Mouse (Mus musculus) heart, embryonic 14.5 days (tissue): ENCODE measurements around the gene Rprd1b. TPM values are rescaled to one million over a fixed set of nuclear protein-coding genes. Genes with fewer than 3 reads are reported as not detected.
A peak's percentile ranks its signal among the peaks of the same experiment; 100 is the strongest.

Experiments
- ATAC-seq: fragments of 200-750 bp; cut with Nextera tagmentation; 2 replicates; pipeline ENCODE4 v1.8.0; 2017; ENCODE audit warnings: low read depth, moderate TSS enrichment; ENCODE audit not compliant: insufficient number of reproducible peaks, insufficient read depth, low FRiP score
- H3K27ac ChIP-seq, 2 experiments: fragments of 200-500 bp in 1 of 2; fragments of 300-500 bp in 1 of 2; sonication (generic) in 1 of 2; replicated peaks in 1 of 2; 2 replicates each; pipeline ENCODE4 v1.5.1; 2012 to 2014; ENCODE audit warnings: low read depth in 2 of 2, low read length in 2 of 2, control low read depth in 1 of 2, mild to moderate bottlenecking in 1 of 2, mixed read lengths in 1 of 2; ENCODE audit not compliant: control insufficient read depth in 1 of 2, insufficient read depth in 1 of 2
- H3K27me3 ChIP-seq: fragments of 300-500 bp; sonication (generic); 2 replicates; pipeline ENCODE4 v1.6.1; 2014; ENCODE audit warnings: mild to moderate bottlenecking, low read length, control low read depth; ENCODE audit not compliant: control insufficient read depth, insufficient read depth
- H3K36me3 ChIP-seq: fragments of 300-500 bp; sonication (generic); 2 replicates; pipeline ENCODE4 v1.6.1; 2014; ENCODE audit warnings: mild to moderate bottlenecking, control low read depth, low read length, mixed read lengths; ENCODE audit not compliant: control insufficient read depth, insufficient read depth
- H3K4me1 ChIP-seq, 2 experiments: fragments of 200-500 bp in 1 of 2; fragments of 300-500 bp in 1 of 2; sonication (generic) in 1 of 2; 2 replicates each; pipeline ENCODE4 v1.6.1; 2012 to 2014; ENCODE audit warnings: low read length in 2 of 2, control low read depth in 1 of 2, mixed read lengths in 1 of 2; ENCODE audit not compliant: control insufficient read depth in 2 of 2, insufficient read depth in 2 of 2
- H3K4me2 ChIP-seq: fragments of 300-500 bp; sonication (generic); 2 replicates; pipeline ENCODE4 v1.6.1; 2014; ENCODE audit warnings: mild to moderate bottlenecking, low read length
- H3K4me3 ChIP-seq, 2 experiments: fragments of 200-500 bp in 1 of 2; fragments of 300-500 bp in 1 of 2; sonication (generic) in 1 of 2; 2 replicates each; pipeline ENCODE4 v1.5.1; 2012 to 2014; ENCODE audit warnings: low read length in 2 of 2, mild to moderate bottlenecking in 2 of 2, control low read depth in 1 of 2, low read depth in 1 of 2, moderate library complexity in 1 of 2; ENCODE audit not compliant: control insufficient read depth in 1 of 2, insufficient read depth in 1 of 2
- H3K9ac ChIP-seq: fragments of 300-500 bp; sonication (generic); 2 replicates; pipeline ENCODE4 v1.6.1; 2014; ENCODE audit warnings: mild to moderate bottlenecking, low read length
- H3K9me3 ChIP-seq: fragments of 300-500 bp; sonication (generic); 2 replicates; pipeline ENCODE4 v1.6.1; 2016; ENCODE audit warnings: low read length, control low read depth; ENCODE audit not compliant: control insufficient read depth
- WGBS: fragments of 180-500 bp; shearing (Covaris S2); extraction: QIAGEN DNeasy Blood & Tissue Kit; methylation state at CpG from one replicate; pipeline ENCODE4 v1.1.7; 2014; 5-methylcytosine and 5-hydroxymethylcytosine counted together
- polyA plus RNA-seq: library from polyadenylated mRNA; unstranded; fragments of >200 nt; fragmentation: Nextera tagmentation; extraction: Ambion mirVana; gene quantifications from 2 replicates; pipeline ENCODE4 v1.2.1, GENCODE M21; 2014

The Rprd1b gene
- polyA plus RNA-seq, 1 experiment from 2014 or later, result 28.4 TPM

DNA sequence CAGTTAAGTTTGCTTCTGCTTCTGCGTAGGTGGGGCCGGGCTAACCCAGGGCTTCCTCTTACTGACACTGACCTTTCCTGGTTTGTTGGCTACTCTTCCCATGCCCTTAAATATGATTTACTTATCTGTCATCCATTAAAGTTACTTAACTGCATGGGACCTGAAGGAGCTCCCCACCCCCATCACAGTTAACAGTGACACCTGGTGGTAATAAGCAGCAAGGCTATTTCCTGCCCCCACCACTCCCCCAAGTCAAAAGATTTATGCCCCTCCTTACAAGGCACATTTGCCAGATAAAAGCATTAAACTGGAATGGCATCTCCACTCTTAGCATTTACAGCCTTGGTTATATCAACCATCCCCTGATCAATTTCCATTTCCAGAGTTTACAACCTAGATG, 38.4 kb upstream of the Rprd1b start:
- H3K4me2 ChIP-seq, result no peak overlapping the region
- 93% methylated on average over 2 of the region's 2 CpGs for WGBS

DNA sequence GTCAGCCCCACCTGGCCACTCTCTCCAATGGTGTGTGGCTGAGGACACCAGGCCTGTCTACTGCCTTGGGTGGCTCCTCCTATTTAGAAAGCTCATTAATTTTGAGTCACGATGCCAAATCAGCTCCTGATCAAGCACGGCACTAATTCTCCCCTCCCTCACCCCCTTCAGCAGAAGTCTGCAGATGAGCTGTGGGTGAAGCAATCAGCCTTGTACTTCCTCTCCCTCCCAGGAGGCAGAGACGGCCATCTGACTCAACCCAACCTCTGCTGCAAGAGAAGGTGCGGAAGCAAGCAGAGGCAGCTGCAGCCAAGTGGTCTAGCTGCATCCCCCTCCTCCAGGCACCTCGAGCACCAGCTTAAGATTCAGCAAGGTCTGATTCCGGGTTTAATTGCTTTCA, 37.3 kb upstream of the Rprd1b start:
- Histone ChIP-seq H3K9me3 (no peaks in the 10 kb centered on the region), H3K4me1 (peaks cover 3 to 14% of the 10 kb centered on the region in 2 experiments; a peak in 3 of 4 replicates), H3K27ac (no peak overlapping the region), H3K27me3 (no peaks in the 10 kb centered on the region), H3K36me3 (peaks cover 52% of the 10 kb centered on the region), H3K4me2 (no peak overlapping the region), H3K4me3 (no peak overlapping the region), H3K9ac (no peak overlapping the region)
- 76% methylated on average over 6 of the region's 6 CpGs for WGBS
- no peak for ATAC-seq

More for the DNA sequence above, 38.4 kb upstream of the Rprd1b start:
- Histone ChIP-seq H3K9me3 (no peaks in the 10 kb centered on the region), H3K4me1 (peaks cover 14 to 24% of the 10 kb centered on the region in 2 experiments), H3K27me3 (no peaks in the 10 kb centered on the region), H3K27ac (no peak overlapping the region), H3K36me3 (peaks cover 42% of the 10 kb centered on the region), H3K9ac (no peak overlapping the region), H3K4me3 (no peak overlapping the region)
- no peak for ATAC-seq

DNA sequence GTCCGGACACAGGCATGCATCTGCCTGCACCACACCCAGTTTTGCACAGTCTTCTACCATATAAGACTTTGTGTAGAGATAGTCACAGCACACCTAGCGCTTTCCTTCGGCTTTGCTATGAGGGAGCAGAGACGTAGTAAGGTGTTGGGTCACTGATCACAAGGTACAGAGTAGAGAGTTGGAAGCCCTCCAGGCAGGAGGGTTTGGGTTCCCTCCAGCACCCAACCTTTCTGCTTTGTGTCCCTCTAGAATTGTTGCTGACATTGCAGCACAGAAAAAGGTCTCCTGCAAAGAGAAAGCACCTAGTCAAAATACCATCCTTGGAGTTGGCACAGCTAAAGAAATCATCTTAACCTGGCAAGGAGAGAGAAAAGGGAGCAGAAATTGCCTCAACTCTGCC, 35.8 kb upstream of the Rprd1b start:
- H3K4me3 ChIP-seq, result no peak overlapping the region
- peaks cover 2 to 14% of the 10 kb centered on the region in 2 experiments; a peak in 3 of 4 replicates for H3K4me1 ChIP-seq
- H3K9me3 ChIP-seq, result no peaks in the 10 kb centered on the region
- H3K4me2 ChIP-seq, result no peak overlapping the region
- H3K36me3 ChIP-seq, result peaks cover 67% of the 10 kb centered on the region
- no peaks in the 10 kb centered on the region for H3K27me3 ChIP-seq
- 93% methylated on average over 4 of the region's 4 CpGs for WGBS
- no peak overlapping the region for H3K27ac ChIP-seq
- no peak overlapping the region for H3K9ac ChIP-seq
- no peak for ATAC-seq

DNA sequence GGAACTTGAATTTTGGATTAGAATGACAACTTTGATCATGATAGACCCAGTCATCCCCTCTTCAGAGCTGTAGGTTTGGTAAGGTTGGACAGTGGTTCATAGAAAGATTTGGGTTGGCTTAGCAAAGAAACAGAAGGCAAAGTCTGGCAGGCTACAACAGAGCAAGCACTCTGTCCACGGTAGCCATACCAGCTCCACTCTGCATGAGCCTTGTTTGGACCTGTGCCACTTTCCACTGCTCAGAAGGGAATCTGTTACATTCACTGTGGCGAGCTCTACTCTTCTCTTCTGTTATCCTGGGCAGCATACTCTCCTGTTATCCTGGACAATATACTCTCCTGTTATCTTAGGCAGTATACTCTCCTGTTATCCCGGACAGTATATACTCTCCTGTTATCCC, 29.5 kb upstream of the Rprd1b start:
- WGBS, result 29% methylated on average over 3 of the region's 3 CpGs
- no peak overlapping the region for H3K27ac ChIP-seq
- H3K27me3 ChIP-seq, result no peaks in the 10 kb centered on the region
- no peaks in the 10 kb centered on the region for H3K9me3 ChIP-seq
- no peak for ATAC-seq
- no peak overlapping the region for H3K4me2 ChIP-seq
- H3K36me3 ChIP-seq, result peaks cover 42% of the 10 kb centered on the region
- H3K4me3 ChIP-seq, result no peak overlapping the region
- H3K9ac ChIP-seq, result no peak overlapping the region
- H3K4me1 ChIP-seq, result no peaks in the 10 kb centered on the region

DNA sequence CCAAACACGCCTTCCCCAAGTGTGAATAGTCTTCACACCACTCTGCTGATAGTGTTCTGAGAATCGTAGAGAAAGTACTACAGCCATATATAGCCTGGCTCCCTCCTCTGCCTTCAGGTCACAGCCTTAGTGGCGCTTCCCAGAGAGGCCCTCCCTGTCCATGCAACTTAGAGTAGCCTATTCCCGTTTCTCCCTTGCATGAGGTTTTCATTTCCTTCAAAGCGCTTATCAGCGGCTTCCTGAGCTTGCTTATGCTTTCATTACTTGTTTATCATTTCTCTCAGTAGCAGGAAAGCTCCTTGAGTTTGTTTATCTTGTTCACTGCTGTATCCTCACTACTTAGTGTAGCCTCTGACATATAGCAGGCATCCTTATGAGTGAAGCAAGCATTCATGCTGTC, 23.7 kb upstream of the Rprd1b start:
- no peaks in the 10 kb centered on the region for H3K9me3 ChIP-seq
- peaks cover 45% of the 10 kb centered on the region for H3K36me3 ChIP-seq
- H3K9ac ChIP-seq, result no peak overlapping the region
- 41% methylated on average over 6 of the region's 6 CpGs for WGBS
- no peak overlapping the region for H3K4me3 ChIP-seq
- H3K4me1 ChIP-seq, result peaks cover 5 to 13% of the 10 kb centered on the region in 2 experiments
- H3K27ac ChIP-seq, result peak overlapping the region in 1 of 2 experiments; percentile 52; a peak in 1 of 4 replicates
- no peaks in the 10 kb centered on the region for H3K27me3 ChIP-seq
- H3K4me2 ChIP-seq, result no peak overlapping the region
- no peak for ATAC-seq

DNA sequence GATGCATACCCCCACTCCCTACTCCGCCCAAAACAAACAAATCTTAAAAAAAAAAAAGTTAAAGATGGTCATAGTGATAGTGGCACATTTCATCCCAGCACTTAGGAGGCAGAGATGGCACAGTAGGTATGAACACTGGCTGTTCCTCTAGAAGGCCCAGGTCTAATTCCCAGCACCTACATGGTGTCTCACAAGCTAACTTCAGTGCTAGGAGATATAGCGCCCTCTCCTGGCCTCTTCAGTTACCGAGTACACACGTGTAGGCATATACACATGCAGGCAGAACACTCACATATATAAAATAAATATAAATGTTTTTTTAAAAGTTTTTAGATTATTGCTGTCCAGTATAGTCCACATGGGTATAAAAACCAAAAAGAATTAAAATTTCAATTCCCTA, 22.7 kb upstream of the Rprd1b start:
- H3K27ac ChIP-seq, result no peak overlapping the region

DNA sequence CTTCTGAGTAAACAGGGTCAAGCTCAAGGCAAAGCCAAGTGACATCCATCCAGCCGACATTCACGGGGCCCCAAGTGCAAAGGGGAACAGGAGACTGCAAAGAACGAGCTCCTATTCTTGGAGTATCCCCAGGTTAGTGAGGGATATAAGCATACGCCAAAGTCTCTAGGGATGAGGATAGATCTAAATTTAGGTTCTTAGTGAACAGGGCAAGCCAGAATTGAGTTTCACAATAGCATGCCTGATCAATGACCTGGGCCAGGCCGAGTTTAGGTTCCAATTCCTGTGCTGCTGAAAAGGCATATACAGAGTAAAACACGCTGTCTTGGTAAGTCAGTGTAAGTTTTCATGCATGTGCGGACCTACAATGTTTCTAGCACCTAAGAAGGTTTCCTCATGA, 18.9 kb upstream of the Rprd1b start:
- Histone ChIP-seq H3K27me3 (no peaks in the 10 kb centered on the region), H3K4me3 (no peak overlapping the region), H3K36me3 (peaks cover 42% of the 10 kb centered on the region), H3K9ac (no peak overlapping the region; the same call in 1 of the 2 replicates), H3K4me1 (peaks cover 5 to 18% of the 10 kb centered on the region in 2 experiments), H3K4me2 (no peak overlapping the region), H3K9me3 (no peaks in the 10 kb centered on the region), H3K27ac (0 out of 4 replicates have a peak overlapping the region, but pooled peaks of 1 of the 2 experiments have one; percentile 3)
- 57% methylated on average over 7 of the region's 7 CpGs for WGBS
- no peak for ATAC-seq

More for the DNA sequence above, 22.7 kb upstream of the Rprd1b start:
- Histone ChIP-seq H3K9ac (no peak overlapping the region), H3K4me2 (no peak overlapping the region), H3K9me3 (no peaks in the 10 kb centered on the region), H3K4me3 (no peak overlapping the region), H3K27me3 (no peaks in the 10 kb centered on the region), H3K36me3 (peaks cover 43% of the 10 kb centered on the region), H3K4me1 (peaks cover 5 to 18% of the 10 kb centered on the region in 2 experiments)
- WGBS, result 94% methylated on average over 4 of the region's 4 CpGs
- ATAC-seq, result no peak

DNA sequence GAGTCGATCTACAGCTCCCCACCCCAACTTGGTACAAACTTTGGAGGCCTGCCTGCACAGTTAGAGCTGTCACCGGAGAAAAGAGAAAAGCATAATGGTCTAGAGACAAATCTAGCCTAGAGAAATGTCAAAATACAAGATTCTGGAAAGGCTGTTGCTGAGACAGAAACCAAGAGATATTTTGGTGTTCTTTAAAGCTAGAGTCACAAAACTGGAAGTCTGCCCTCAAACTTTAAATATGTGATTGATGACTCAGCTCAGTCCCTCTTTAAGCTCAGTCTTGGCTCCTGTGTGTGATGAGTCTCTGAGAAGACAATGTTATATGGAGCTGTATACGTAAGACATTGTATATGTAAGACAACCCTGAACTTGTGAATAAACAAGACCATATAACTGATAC, 15.7 kb upstream of the Rprd1b start:
- Histone ChIP-seq H3K4me3 (no peak overlapping the region), H3K9ac (no peak overlapping the region), H3K4me2 (no peak overlapping the region), H3K27ac (no peak overlapping the region), H3K9me3 (no peaks in the 10 kb centered on the region), H3K36me3 (peaks cover 19% of the 10 kb centered on the region), H3K4me1 (peaks cover 5 to 14% of the 10 kb centered on the region in 2 experiments), H3K27me3 (no peaks in the 10 kb centered on the region)
- WGBS, result 87% methylated on average over 3 of the region's 3 CpGs
- no peak for ATAC-seq
